Mouse (Mus musculus) ES-Bruce4 (cell line): ENCODE results near the gene Crybb2. TPM values are rescaled to one million over a fixed set of nuclear protein-coding genes. Genes with fewer than 3 reads are reported as not detected.

Experiments
- H3K27ac ChIP-seq: 2 replicates; pipeline ENCODE4 v1.5.1; 2012; ENCODE audit warnings: low read length, inconsistent platforms; ENCODE audit not compliant: insufficient read depth
- H3K27me3 ChIP-seq: 2 replicates; pipeline ENCODE4 v1.6.1; 2012; ENCODE audit warnings: mild to moderate bottlenecking, low read length, inconsistent platforms; ENCODE audit not compliant: control insufficient read depth, poor library complexity, insufficient read depth, severe bottlenecking
- H3K36me3 ChIP-seq: 2 replicates; pipeline ENCODE4 v1.6.1; 2012; ENCODE audit warnings: inconsistent platforms, mild to moderate bottlenecking, low read length, moderate library complexity; ENCODE audit not compliant: control insufficient read depth, poor library complexity, insufficient read depth, severe bottlenecking
- H3K4me1 ChIP-seq: one replicate; pipeline ENCODE4 v1.8.1; 2011; ENCODE audit warnings: low read length; ENCODE audit not compliant: control insufficient read depth, insufficient read depth
- H3K4me3 ChIP-seq: 2 replicates; pipeline ENCODE4 v1.5.1; 2011; ENCODE audit warnings: low read depth, mild to moderate bottlenecking, low read length
- H3K9ac ChIP-seq: 2 replicates; pipeline ENCODE4 v1.6.1; 2012; ENCODE audit warnings: low read depth, mild to moderate bottlenecking, inconsistent platforms; ENCODE audit not compliant: poor library complexity, severe bottlenecking
- H3K9me3 ChIP-seq: replicated peaks from 2 replicates; pipeline ENCODE4 v1.6.1; 2012; ENCODE audit warnings: mild to moderate bottlenecking, low read length, inconsistent platforms; ENCODE audit not compliant: control insufficient read depth, poor library complexity, insufficient read depth, severe bottlenecking
- CTCF ChIP-seq: IDR thresholded peaks from one replicate; pipeline ENCODE4 v1.8.1; 2011; ENCODE audit warnings: low read depth, low read length
- EP300 ChIP-seq: IDR thresholded peaks from 2 replicates; pipeline ENCODE4 v1.6.1; 2011; ENCODE audit warnings: low read depth, low read length; ENCODE audit not compliant: insufficient read depth
- POLR2A ChIP-seq: IDR thresholded peaks from one replicate; pipeline ENCODE4 v1.8.1; 2011; ENCODE audit warnings: low read length; ENCODE audit not compliant: insufficient read depth
- polyA plus RNA-seq: library from polyadenylated mRNA; stranded (reverse); fragments of >200 nt; gene quantifications from 2 replicates; pipeline ENCODE4 v1.2.4, GENCODE M21; 2011; ENCODE audit warnings: low read depth; ENCODE audit not compliant: missing spikeins, insufficient read depth, insufficient read length

The Crybb2 gene
- polyA plus RNA-seq, 1 experiment = not detected

- Histone ChIP-seq H3K27ac (no peak overlapping the region), H3K4me3 (no peak overlapping the region), H3K27me3 (no peaks in the 10 kb centered on the region), H3K9me3 (no peaks in the 10 kb centered on the region), H3K9ac (no peak overlapping the region), H3K36me3 (no peaks in the 10 kb centered on the region), H3K4me1 (peaks cover 3% of the 10 kb centered on the region)
- TF ChIP-seq CTCF (no peak), POLR2A (no peak), EP300 (no peak)
Measured at GRCm38 (mm10) chr5:113024154-113024764, 45.7 kb downstream of the Crybb2 start.

- H3K27me3 ChIP-seq = no peaks in the 10 kb centered on the region
- TF ChIP-seq EP300 = no peak
- TF ChIP-seq POLR2A = no peak
- TF ChIP-seq CTCF = no peak
- no peaks in the 10 kb centered on the region for H3K36me3 ChIP-seq
- no peak overlapping the region for H3K9ac ChIP-seq
- H3K4me1 ChIP-seq = no peaks in the 10 kb centered on the region
- no peak overlapping the region for H3K4me3 ChIP-seq
- no peak overlapping the region for H3K27ac ChIP-seq
- H3K9me3 ChIP-seq = no peaks in the 10 kb centered on the region
Measured at GRCm38 (mm10) chr5:113018190-113018589, 51.7 kb downstream of the Crybb2 start.

DNA sequence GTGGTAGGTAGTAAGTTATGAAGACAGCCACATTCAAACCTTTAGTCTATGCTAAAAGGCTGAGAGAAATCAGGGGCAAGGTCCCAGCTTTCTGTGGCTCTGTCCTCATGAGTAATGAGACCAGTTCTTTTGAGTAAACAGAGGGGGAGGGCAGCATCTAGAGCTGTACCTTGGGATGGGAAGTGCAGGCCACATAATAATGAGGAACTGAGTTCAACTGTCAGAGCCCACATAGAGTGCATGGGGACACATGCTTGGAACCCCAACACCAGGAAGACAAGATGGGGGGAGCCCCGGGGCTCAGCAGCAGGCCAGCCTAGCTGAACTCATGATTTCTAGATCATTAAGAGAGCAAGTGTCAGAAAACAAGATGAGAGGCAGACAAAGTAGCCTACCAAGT is 52.9 kb downstream of the Crybb2 start:
- Histone ChIP-seq H3K9ac (no peak overlapping the region), H3K9me3 (no peaks in the 10 kb centered on the region), H3K36me3 (no peaks in the 10 kb centered on the region), H3K27me3 (no peaks in the 10 kb centered on the region), H3K4me1 (no peaks in the 10 kb centered on the region), H3K27ac (no peak overlapping the region), H3K4me3 (no peak overlapping the region)
- TF ChIP-seq POLR2A = no peak
- TF ChIP-seq EP300 = no peak

GRCm38 (mm10) chr5:113015236-113016061 is 54.5 kb downstream of the Crybb2 start, which contains the start of gene Grk3:
Grk3 (minus strand) TSS chr5:113015791.
- Histone ChIP-seq H3K27me3 (no peaks in the 10 kb centered on the region), H3K27ac (no peak within 1 kb of the TSS), H3K9me3 (no peaks in the 10 kb centered on the region), H3K4me1 (no peaks in the 10 kb centered on the region), H3K36me3 (no peaks in the 10 kb centered on the region), H3K9ac (peak within 1 kb of the TSS; percentile 56), H3K4me3 (peak within 1 kb of the TSS; percentile 66)
- no peak for TF ChIP-seq EP300
- peak; percentile 50 for TF ChIP-seq POLR2A
- no peak for TF ChIP-seq CTCF

DNA sequence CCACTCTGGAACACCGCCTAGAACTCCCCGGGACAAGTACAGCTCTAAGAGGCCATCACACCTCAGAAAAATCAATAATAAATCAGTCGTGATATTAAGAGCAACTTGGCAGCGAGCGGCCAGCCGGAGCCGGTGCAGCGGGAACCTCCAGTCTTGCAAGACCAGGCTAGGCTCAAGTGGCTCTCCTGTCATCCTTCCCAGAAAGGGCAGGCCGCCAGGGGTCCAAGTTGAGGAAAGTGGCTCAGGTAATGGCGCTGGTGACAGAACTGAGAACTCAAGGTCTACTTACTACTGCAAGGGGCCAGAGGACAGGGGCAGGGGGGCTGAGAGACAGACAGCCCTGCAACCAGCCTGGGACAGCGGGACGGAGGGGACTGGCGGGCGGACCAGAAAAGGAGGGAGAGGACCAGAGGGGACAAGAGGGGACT is 55.1 kb downstream of the Crybb2 start:
- H3K27ac ChIP-seq = no peak overlapping the region
- TF ChIP-seq POLR2A (no peak), CTCF (no peak), EP300 (no peak)

More for the DNA sequence above, 55.1 kb downstream of the Crybb2 start:
- Histone ChIP-seq H3K27me3 (no peaks in the 10 kb centered on the region), H3K9me3 (no peaks in the 10 kb centered on the region), H3K36me3 (no peaks in the 10 kb centered on the region), H3K4me1 (no peaks in the 10 kb centered on the region), H3K9ac (peak overlapping the region; percentile 56), H3K4me3 (peak overlapping the region; percentile 66)
